Mouse (Mus musculus) gastrocnemius, adult 2 months (tissue): ENCODE measurements around the gene Maats1. TPM values are rescaled to one million over a fixed set of nuclear protein-coding genes. Genes with fewer than 3 reads are reported as not detected.
A peak's percentile ranks its signal among the peaks of the same experiment; 100 is the strongest.

Source experiments
- DNase-seq: peaks from one replicate; pipeline ENCODE4 v3.0.0; 2022
- H3K27ac ChIP-seq: fragments of 200-600 bp; 2 replicates; pipeline ENCODE4 v1.8.1; 2022; ENCODE audit warnings: mild to moderate bottlenecking
- H3K4me3 ChIP-seq: fragments of 200-600 bp; 2 replicates; pipeline ENCODE4 v1.8.1; 2022; ENCODE audit warnings: mild to moderate bottlenecking, moderate library complexity
- CTCF ChIP-seq: fragments of 200-600 bp; IDR thresholded peaks from 2 replicates; pipeline ENCODE4 v1.8.1; 2022; ENCODE audit warnings: antibody characterized with exemption, mild to moderate bottlenecking, moderate library complexity
- intact Hi-C: fragments of 180-260 bp; cut with DNase I; formaldehyde crosslinking; loops from one replicate; pipeline ENCODE4 v1.15.1; 2025
- total RNA-seq, 2 experiments: library from RNA; stranded (reverse); gene quantifications; 2 replicates each; pipeline ENCODE4 v1.2.3; 2021

The Maats1 gene
- total RNA-seq, 2 experiments from 2014 or later = not detected

DNA sequence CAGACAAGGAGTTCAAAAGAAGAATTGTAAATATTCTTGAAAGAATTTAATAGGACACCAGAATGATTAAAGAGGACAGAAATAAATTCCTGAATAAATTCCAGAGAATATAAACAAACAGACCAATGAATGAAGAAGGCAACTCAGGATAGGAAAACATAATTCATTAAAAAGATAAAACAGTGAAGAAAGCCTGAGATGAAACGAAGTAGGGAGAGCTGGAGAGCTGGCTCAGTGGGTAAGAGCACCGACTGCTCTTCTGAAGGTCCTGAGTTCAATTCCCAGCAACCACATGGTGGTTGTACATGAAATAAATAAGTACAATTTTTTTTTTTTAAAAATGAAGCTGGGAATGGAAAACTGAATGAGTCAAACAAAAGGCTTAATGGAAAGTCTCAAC is 67.2 kb downstream of the Maats1 start:
- intact Hi-C loops = no loop called here
- Histone ChIP-seq H3K27ac (no peak overlapping the region), H3K4me3 (no peak overlapping the region)
- TF ChIP-seq CTCF = no peak
- DNase-seq = no peak

DNA sequence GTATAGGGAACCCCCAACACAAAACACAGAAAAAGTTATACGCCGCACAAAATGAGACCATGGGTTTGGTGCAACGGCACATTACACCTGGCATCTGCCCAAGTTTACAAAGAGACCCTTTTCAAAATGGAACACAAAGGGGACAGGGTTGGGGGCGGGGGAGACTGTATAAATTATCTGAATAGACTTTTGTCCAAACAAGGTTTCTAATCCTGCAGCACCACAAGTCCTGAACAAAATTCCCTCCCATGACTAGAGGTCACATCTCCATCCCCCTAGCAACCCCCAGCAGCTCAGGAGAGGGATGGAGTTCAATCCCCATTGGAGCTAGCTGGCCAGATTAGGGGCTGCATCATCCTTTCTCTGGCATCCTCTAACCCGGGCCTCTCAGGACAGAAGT is 69.5 kb downstream of the Maats1 start:
- TF ChIP-seq CTCF = no peak
- no peak overlapping the region for H3K27ac ChIP-seq
- intact Hi-C loops = no loop called here
- DNase-seq = no peak
- no peak overlapping the region for H3K4me3 ChIP-seq

- intact Hi-C loops = no loop called here
- TF ChIP-seq CTCF = no peak
- no peak for DNase-seq
- Histone ChIP-seq H3K27ac (no peak overlapping the region), H3K4me3 (no peak overlapping the region)
Observed at GRCm38 (mm10) chr16:38271601-38272000, 70.3 kb downstream of the Maats1 start.

DNA sequence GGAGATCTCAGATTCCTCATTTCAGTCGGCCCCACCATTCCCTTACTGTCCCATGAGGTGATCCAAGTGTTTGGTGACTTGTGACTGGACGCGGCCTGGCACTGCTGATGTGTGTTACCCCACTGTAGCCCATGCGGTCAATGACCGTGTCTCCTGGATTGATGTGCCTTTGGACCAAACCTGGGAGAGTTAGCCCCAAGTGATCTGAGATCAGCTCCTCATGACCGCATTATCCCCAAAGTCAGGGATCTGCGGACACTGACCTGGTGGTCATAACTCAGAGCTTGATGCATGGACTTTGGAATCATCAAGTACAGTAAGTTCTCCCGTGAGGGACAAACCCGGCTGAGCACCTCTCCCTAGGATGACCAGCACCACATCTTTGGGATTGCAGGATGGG is 86.0 kb downstream of the Maats1 start:
- no peak for TF ChIP-seq CTCF
- no peak overlapping the region for H3K27ac ChIP-seq
- intact Hi-C loops = no loop called here

GRCm38 (mm10) chr16:38255107-38255506 is 86.8 kb downstream of the Maats1 start:
- peak; percentile 11; the same call in 1 of the 2 replicates for TF ChIP-seq CTCF
- intact Hi-C loops = no loop called here
- Histone ChIP-seq H3K27ac (no peak overlapping the region), H3K4me3 (no peak overlapping the region)
- no peak for DNase-seq

More for the DNA sequence above, 86.0 kb downstream of the Maats1 start:
- DNase-seq = no peak
- no peak overlapping the region for H3K4me3 ChIP-seq

GRCm38 (mm10) chr16:38254001-38254400 is 87.9 kb downstream of the Maats1 start:
- no peak overlapping the region for H3K4me3 ChIP-seq
- no peak for TF ChIP-seq CTCF
- no peak overlapping the region for H3K27ac ChIP-seq
- DNase-seq = no peak
- intact Hi-C loops = no loop called here

GRCm38 (mm10) chr16:38250467-38250866 is 91.5 kb downstream of the Maats1 start:
- Histone ChIP-seq H3K27ac (no peak overlapping the region), H3K4me3 (no peak overlapping the region)
- no peak for TF ChIP-seq CTCF
- DNase-seq = no peak
- intact Hi-C loops = no loop called here

DNA sequence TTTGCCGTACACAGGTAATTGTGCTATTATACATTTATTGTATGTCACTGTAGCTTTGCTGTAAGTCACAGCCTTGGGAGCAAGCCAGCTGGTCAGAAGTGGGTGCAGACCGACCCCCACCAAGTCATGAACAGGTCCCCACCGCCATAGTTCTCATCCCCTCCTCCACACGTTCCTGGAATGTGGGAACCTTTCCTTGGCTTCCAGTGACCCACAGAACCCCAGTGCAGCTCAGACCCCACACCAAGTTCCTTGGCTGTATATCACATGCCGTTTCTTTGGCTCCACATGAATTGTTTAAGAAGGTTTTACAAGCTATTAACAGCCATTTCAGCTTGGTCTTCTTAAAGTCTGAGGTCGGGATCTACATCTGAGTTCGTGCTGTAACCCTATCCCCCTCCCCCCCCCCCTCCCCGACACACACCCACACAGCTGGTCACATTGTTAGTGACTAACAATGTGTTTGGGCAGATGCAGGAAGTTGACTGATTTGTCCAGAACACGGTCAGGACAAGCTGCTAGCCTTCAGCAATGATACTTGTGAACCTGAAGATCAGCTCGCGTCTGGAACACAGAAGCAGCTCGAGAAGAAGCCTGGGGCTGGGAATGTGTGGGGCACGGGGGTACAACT is 93.5 kb downstream of the Maats1 start:
- no peak for DNase-seq
- no peak for TF ChIP-seq CTCF
- H3K27ac ChIP-seq = peak overlapping the region; percentile 43; the same call in 1 of the 2 replicates
- H3K4me3 ChIP-seq = peak overlapping the region; percentile 1
- intact Hi-C loops = no loop called here

Other genes with a start within 250 kb of the Maats1 start
- gene Nr1i2, start 47.3 kb downstream of the Maats1 start, total RNA-seq = not detected
- gene Cox17, start 4.8 kb upstream of the Maats1 start, total RNA-seq = 100 to 1,000 TPM; 138 to 190 TPM
- gene Gm21987, start 4.9 kb upstream of the Maats1 start, total RNA-seq = not detected
- 10 to 100 TPM; 55.5 to 61.6 TPM for gene Popdc2, start 20.1 kb upstream of the Maats1 start, total RNA-seq
- 1 to 10 TPM; 5.3 to 6.3 TPM for gene Pla1a, start 91.0 kb upstream of the Maats1 start, total RNA-seq
- gene Adprh, start 110.6 kb upstream of the Maats1 start, total RNA-seq = 10 to 100 TPM; 17.5 to 20.9 TPM
- gene Cd80, start 113.4 kb upstream of the Maats1 start, total RNA-seq = under 1 TPM; 0.13 to 0.31 TPM
- 10 to 100 TPM; 40.9 to 54.9 TPM for gene Timmdc1, start 180.5 kb upstream of the Maats1 start, total RNA-seq
- gene Poglut1, start 208.1 kb upstream of the Maats1 start, total RNA-seq = 1 to 10 TPM; 8.5 TPM
- 10 to 100 TPM; 17.4 to 20.7 TPM for gene Tmem39a, start 216.6 kb upstream of the Maats1 start, total RNA-seq